Mouse (Mus musculus) kidney, embryonic 15.5 days (tissue): Measurements from ENCODE around the gene 2310009B15Rik. TPM values are rescaled to one million over a fixed set of nuclear protein-coding genes. Genes with fewer than 3 reads are reported as not detected.

Source experiments
- ATAC-seq: fragments of 200-750 bp; cut with Nextera tagmentation; replicated peaks from 2 replicates; pipeline ENCODE4 v1.8.0; 2017; ENCODE audit warnings: moderate TSS enrichment; ENCODE audit not compliant: low FRiP score
- H3K27ac ChIP-seq: fragments of 300-500 bp; sonication (generic); 2 replicates; pipeline ENCODE4 v1.5.1; 2015; ENCODE audit warnings: mild to moderate bottlenecking, inconsistent platforms
- H3K27me3 ChIP-seq: fragments of 300-500 bp; sonication (generic); 2 replicates; pipeline ENCODE4 v1.6.1; 2015; ENCODE audit warnings: inconsistent platforms
- H3K36me3 ChIP-seq: fragments of 300-500 bp; sonication (generic); 2 replicates; pipeline ENCODE4 v1.6.1; 2015; ENCODE audit warnings: inconsistent platforms
- H3K4me1 ChIP-seq: fragments of 300-500 bp; sonication (generic); 2 replicates; pipeline ENCODE4 v1.6.1; 2015; ENCODE audit warnings: inconsistent platforms
- H3K4me2 ChIP-seq: fragments of 300-500 bp; sonication (generic); 2 replicates; pipeline ENCODE4 v1.6.1; 2015; ENCODE audit warnings: moderate library complexity, mild to moderate bottlenecking, inconsistent platforms
- H3K4me3 ChIP-seq: fragments of 300-500 bp; sonication (generic); replicated peaks from 2 replicates; pipeline ENCODE4 v1.5.1; 2015; ENCODE audit warnings: mild to moderate bottlenecking, inconsistent platforms
- H3K9ac ChIP-seq: fragments of 300-500 bp; sonication (generic); 2 replicates; pipeline ENCODE4 v1.6.1; 2015; ENCODE audit warnings: mild to moderate bottlenecking, inconsistent platforms
- H3K9me3 ChIP-seq: fragments of 300-500 bp; sonication (generic); replicated peaks from 2 replicates; pipeline ENCODE4 v1.6.1; 2016; ENCODE audit warnings: inconsistent platforms
- WGBS: fragments of 180-500 bp; shearing (Covaris S2); methylation state at CpG from one replicate; pipeline ENCODE4 v1.1.7; 2015; ENCODE audit warnings: mixed read lengths; 5-methylcytosine and 5-hydroxymethylcytosine counted together
- polyA plus RNA-seq: library from polyadenylated mRNA; unstranded; fragments of >200 nt; fragmentation: Nextera tagmentation; extraction: Ambion mirVana; gene quantifications from 2 replicates; pipeline ENCODE4 v1.2.1, GENCODE M21; 2015

Gene 2310009B15Rik
- polyA plus RNA-seq, 1 experiment from 2014 or later, result 42.3 TPM

GRCm38 (mm10) chr1:138841306-138842095, 15.2 kb downstream of the 2310009B15Rik start:
- Histone ChIP-seq H3K9ac (0 out of 2 replicates have a peak overlapping the region, but pooled peaks have one; percentile 3), H3K36me3 (no peaks in the 10 kb centered on the region), H3K4me2 (peak overlapping the region; percentile 61), H3K27me3 (peaks cover 97% of the 10 kb centered on the region), H3K4me1 (peaks cover 37% of the 10 kb centered on the region), H3K27ac (no peak overlapping the region), H3K9me3 (no peaks in the 10 kb centered on the region), H3K4me3 (peak overlapping the region; percentile 39)
- peak; percentile 33; the same call in 1 of the 2 replicates for ATAC-seq
- WGBS, result 2% methylated on average over 54 of the region's 54 CpGs

DNA sequence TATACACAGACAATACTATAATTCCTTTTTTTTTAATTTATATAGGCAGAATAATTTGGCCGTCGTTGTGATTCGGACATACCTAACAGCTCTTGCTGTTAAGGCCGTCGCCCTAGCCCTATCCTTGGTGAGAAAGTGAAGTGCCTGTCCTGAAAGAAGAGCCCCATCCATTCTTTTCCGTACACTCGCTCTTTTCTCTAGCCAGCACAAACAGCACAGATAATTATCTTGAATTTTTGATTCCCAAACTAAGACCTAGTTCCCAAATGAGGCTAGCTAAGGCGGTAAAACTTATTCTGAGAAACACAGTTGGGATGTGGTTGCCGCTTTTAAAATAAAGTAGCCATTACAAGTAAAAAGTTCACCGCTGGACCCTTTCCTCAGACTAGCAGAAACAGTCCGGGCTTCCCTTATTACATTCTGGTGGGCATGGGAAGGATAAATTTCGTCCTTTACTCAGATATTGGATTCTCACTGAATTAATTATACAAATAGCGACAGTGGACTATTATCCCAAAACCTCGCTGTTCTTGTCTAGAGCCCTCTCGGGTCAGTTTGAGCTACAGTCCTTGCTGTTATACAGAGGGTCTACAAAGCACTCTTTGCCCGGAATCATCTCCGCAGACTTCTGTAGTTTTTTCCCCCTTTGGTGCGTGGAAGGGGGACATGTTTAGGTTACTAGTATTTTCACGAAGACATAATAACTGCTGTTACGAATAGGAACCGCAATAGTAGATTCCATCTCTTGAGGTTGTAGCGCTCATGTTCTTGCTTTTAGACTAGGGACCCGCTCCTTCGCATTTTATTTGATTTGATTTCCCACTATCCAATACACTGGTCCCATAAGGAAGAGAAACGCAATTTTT, 16.0 kb downstream of the 2310009B15Rik start:
- 5% methylated on average over 25 of the region's 25 CpGs for WGBS
- Histone ChIP-seq H3K4me1 (peaks cover 37% of the 10 kb centered on the region), H3K36me3 (no peaks in the 10 kb centered on the region), H3K9ac (no peak overlapping the region), H3K9me3 (no peaks in the 10 kb centered on the region), H3K27ac (no peak overlapping the region), H3K4me2 (peak overlapping the region; percentile 61), H3K4me3 (peak overlapping the region; percentile 39; the same call in 1 of the 2 replicates), H3K27me3 (peaks cover 97% of the 10 kb centered on the region)
- no peak for ATAC-seq

DNA sequence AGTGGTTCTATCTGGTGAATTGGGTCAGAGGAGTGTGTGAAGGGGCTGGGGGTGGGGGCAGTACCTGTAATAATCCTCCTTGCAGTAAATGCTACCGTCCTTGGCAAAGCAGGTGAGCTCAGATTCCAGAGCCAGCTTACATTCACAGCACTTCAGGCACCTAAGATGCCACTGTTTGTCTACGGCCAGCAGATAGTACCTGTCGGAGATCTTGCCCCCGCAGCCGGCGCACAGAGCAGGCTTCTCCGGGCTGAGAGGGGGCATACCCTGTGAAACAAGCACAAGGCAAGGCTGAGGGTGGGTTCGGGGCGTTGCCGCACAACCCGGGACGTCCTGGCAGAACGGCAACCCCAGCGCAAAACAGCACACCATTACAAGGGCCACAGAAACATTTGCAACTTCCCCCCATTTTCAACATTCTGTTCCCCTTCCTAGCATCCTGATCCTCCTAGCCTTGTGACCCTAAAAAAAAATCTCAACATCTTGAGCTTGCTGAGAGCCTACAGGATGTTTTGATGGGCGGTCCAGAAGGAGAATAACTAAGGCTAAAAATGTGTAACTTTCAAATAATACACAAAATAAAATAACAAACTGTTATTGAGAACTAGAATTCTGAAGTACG, 16.7 kb downstream of the 2310009B15Rik start:
- peaks cover 97% of the 10 kb centered on the region for H3K27me3 ChIP-seq
- ATAC-seq, result no peak
- no peak overlapping the region for H3K9ac ChIP-seq
- H3K27ac ChIP-seq, result no peak overlapping the region
- no peaks in the 10 kb centered on the region for H3K9me3 ChIP-seq
- no peak overlapping the region for H3K4me3 ChIP-seq
- peaks cover 37% of the 10 kb centered on the region for H3K4me1 ChIP-seq
- 7% methylated on average over 16 of the region's 16 CpGs for WGBS
- H3K4me2 ChIP-seq, result no peak overlapping the region
- no peaks in the 10 kb centered on the region for H3K36me3 ChIP-seq

- 7% methylated on average over 2 of the region's 2 CpGs for WGBS
- no peaks in the 10 kb centered on the region for H3K9me3 ChIP-seq
- no peak overlapping the region for H3K27ac ChIP-seq
- H3K4me2 ChIP-seq, result no peak overlapping the region
- no peak overlapping the region for H3K4me3 ChIP-seq
- ATAC-seq, result no peak
- no peak overlapping the region for H3K9ac ChIP-seq
- H3K36me3 ChIP-seq, result no peaks in the 10 kb centered on the region
- peaks cover 97% of the 10 kb centered on the region for H3K27me3 ChIP-seq
- peaks cover 37% of the 10 kb centered on the region for H3K4me1 ChIP-seq
Measured at GRCm38 (mm10) chr1:138839291-138839690, 17.4 kb downstream of the 2310009B15Rik start.

- Histone ChIP-seq H3K4me2 (peak overlapping the region; percentile 55), H3K9me3 (no peaks in the 10 kb centered on the region), H3K36me3 (no peaks in the 10 kb centered on the region), H3K9ac (no peak overlapping the region), H3K27me3 (peaks cover 97% of the 10 kb centered on the region), H3K4me1 (peaks cover 26% of the 10 kb centered on the region), H3K4me3 (peak overlapping the region; percentile 27), H3K27ac (no peak overlapping the region)
- WGBS, result 8% methylated on average over 27 of the region's 27 CpGs
- peak; percentile 46; the same call in 1 of the 2 replicates for ATAC-seq
Measured at GRCm38 (mm10) chr1:138837786-138838743, 18.6 kb downstream of the 2310009B15Rik start.

- Histone ChIP-seq H3K9me3 (no peaks in the 10 kb centered on the region), H3K4me3 (no peak overlapping the region), H3K4me1 (peaks cover 11% of the 10 kb centered on the region), H3K27ac (no peak overlapping the region), H3K9ac (no peak overlapping the region), H3K4me2 (no peak overlapping the region), H3K36me3 (no peaks in the 10 kb centered on the region), H3K27me3 (peaks cover 93% of the 10 kb centered on the region)
- ATAC-seq, result no peak
- WGBS, result 2% methylated on average over 3 of the region's 3 CpGs
Measured at GRCm38 (mm10) chr1:138835355-138835900, 21.2 kb downstream of the 2310009B15Rik start.

DNA sequence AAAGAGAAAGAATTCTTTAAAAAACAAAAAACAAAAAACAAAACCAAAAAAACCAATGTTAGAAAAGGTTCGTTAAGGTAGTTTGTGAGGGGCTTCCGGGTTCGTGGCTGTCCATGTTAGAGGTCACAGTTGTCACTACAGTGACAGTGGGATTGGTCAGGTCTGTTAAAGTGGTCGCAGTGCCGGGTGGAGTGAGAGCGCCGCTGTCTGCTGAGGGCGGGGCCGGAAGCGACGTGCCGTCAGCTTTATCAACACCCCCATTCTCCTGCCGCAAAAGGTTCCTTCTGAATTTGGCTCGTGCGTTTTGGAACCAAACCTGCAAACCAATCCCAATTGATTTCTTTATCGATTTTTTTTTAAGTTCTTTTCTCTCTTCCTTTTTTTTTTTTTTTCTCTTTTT, 25.3 kb downstream of the 2310009B15Rik start:
- H3K4me1 ChIP-seq, result 0 out of 2 replicates have a peak, but pooled peaks cover 2% of the 10 kb centered on the region
- no peak for ATAC-seq
- WGBS, result under 1% methylated on average over 16 of the region's 16 CpGs
- H3K4me3 ChIP-seq, result peak overlapping the region; percentile 29
- H3K4me2 ChIP-seq, result peak overlapping the region; percentile 55
- H3K9ac ChIP-seq, result no peak overlapping the region
- no peaks in the 10 kb centered on the region for H3K9me3 ChIP-seq
- H3K27ac ChIP-seq, result no peak overlapping the region
- H3K36me3 ChIP-seq, result no peaks in the 10 kb centered on the region
- peaks cover 73% of the 10 kb centered on the region for H3K27me3 ChIP-seq

DNA sequence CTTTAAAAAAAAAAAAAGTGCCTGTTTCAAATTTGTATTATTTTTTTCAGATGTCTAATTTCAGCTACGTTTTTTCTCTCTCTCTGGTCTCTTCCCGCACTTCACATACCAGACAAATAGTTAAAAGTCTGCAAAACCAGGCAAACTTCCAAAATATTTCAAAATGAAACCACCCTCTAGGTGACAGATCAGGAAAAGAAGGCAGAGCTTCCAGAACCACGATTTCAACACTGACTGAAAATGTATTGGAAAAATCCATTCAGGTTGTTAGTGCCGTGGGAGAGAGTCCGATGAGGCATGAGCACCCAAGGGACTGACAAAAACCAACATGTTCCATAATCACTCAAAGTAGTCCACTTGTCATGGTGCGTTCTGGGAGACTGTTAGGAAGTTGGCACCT, 29.8 kb downstream of the 2310009B15Rik start:
- Histone ChIP-seq H3K4me2 (no peak overlapping the region), H3K4me3 (no peak overlapping the region), H3K9me3 (no peaks in the 10 kb centered on the region), H3K27ac (no peak overlapping the region), H3K9ac (no peak overlapping the region), H3K36me3 (no peaks in the 10 kb centered on the region), H3K4me1 (0 out of 2 replicates have a peak, but pooled peaks cover 2% of the 10 kb centered on the region), H3K27me3 (peaks cover 30% of the 10 kb centered on the region)
- WGBS, result 65% methylated on average over 6 of the region's 6 CpGs
- ATAC-seq, result no peak

DNA sequence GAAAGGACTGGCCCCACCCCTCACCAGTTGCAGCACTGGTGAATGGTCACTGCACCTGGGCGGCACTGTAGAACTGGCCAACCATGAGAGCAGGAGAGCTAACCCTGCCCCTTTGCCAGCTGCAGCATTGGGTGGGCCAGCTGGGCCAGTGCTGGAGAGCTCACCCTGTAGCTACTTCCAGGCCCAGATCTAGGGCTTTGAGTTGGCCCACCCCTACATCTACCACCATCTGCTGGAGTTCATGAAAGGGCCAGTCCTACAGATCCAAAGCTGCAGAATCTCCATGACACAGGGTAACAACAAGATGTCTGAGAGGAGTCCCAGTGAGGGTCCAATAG, 33.7 kb downstream of the 2310009B15Rik start:
- H3K4me1 ChIP-seq, result no peaks in the 10 kb centered on the region
- no peak overlapping the region for H3K4me2 ChIP-seq
- no peak overlapping the region for H3K27ac ChIP-seq
- 92% methylated on average over 1 of the region's 1 CpGs for WGBS
- H3K4me3 ChIP-seq, result no peak overlapping the region
- H3K9ac ChIP-seq, result no peak overlapping the region
- no peaks in the 10 kb centered on the region for H3K36me3 ChIP-seq
- no peaks in the 10 kb centered on the region for H3K9me3 ChIP-seq
- 0 out of 2 replicates have a peak, but pooled peaks have one; percentile 36 for ATAC-seq
- peaks cover 13% of the 10 kb centered on the region for H3K27me3 ChIP-seq

GRCm38 (mm10) chr1:138822255-138822984, 34.2 kb downstream of the 2310009B15Rik start:
- Histone ChIP-seq H3K9me3 (no peaks in the 10 kb centered on the region), H3K27ac (no peak overlapping the region), H3K4me3 (no peak overlapping the region), H3K36me3 (no peaks in the 10 kb centered on the region), H3K4me1 (no peaks in the 10 kb centered on the region), H3K27me3 (peaks cover 10% of the 10 kb centered on the region; the same call in 1 of the 2 replicates), H3K9ac (no peak overlapping the region), H3K4me2 (no peak overlapping the region)
- no peak for ATAC-seq
- 88% methylated on average over 7 of the region's 7 CpGs for WGBS
